Mouse (Mus musculus): ENCODE results near the gene Ifrd1. TPM values are rescaled to one million over a fixed set of nuclear protein-coding genes. Genes with fewer than 3 reads are reported as not detected.

The Ifrd1 gene
- 100 to 1,000 TPM in 1 of 2 experiments, 10 to 100 TPM in 1; 89.3 to 102 TPM for total RNA-seq (2021)
- long read RNA-seq, experiment 1, transcript Ifrd1-201 (12 exons, 3,378 nt): major isoform, 25 of 27 reads
- long read RNA-seq, experiment 1, partial matches to known transcripts: 0 of 27 reads
- long read RNA-seq, experiment 1, other reads (novel, unspliced or antisense): 2 of 27 reads
- long read RNA-seq, experiment 2, transcript Ifrd1-201 (12 exons, 3,378 nt): major isoform, 58 of 66 reads
- long read RNA-seq, experiment 2, partial matches to known transcripts: 2 of 66 reads
- long read RNA-seq, experiment 2, other reads (novel, unspliced or antisense): 5 of 66 reads

GRCm38 (mm10) chr12:40248454-40249180, at the start of gene Ifrd1:
TSS of gene Ifrd1 (minus strand) at chr12:40248504.
- DNase-seq (ENCODE audit: low spot score in 2 of 2): no peak
- H3K27ac ChIP-seq: no peak within 1 kb of the TSS
- no peak within 1 kb of the TSS for H3K4me3 ChIP-seq
- TF ChIP-seq CTCF (conservative IDR thresholded peaks at IDR 0.05): no peak

DNA sequence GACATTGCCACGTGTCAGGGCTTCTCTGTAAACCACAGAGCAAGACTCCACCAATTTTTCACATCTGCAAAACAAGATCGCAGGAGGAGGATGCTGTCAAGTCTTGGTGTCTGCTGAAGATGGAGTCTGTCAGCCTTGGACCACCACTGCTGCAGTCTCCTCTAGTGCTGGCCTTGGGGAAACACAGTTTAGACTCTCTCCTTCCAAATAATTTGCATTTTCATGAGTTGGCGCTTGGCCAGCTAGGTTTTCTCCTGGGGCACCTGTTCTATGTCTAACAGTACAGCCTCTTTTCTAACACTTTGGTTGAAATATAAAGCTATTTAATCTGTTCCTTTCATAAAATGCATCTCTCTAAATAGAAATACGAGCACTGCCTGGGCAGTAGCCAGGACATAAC, 38.2 kb upstream of the Ifrd1 start:
- DNase-seq (ENCODE audit: low spot score in 2 of 2): no peak
- TF ChIP-seq CTCF (conservative IDR thresholded peaks at IDR 0.05): no peak
- Histone ChIP-seq H3K4me3 (no peak overlapping the region), H3K27ac (no peak overlapping the region)

DNA sequence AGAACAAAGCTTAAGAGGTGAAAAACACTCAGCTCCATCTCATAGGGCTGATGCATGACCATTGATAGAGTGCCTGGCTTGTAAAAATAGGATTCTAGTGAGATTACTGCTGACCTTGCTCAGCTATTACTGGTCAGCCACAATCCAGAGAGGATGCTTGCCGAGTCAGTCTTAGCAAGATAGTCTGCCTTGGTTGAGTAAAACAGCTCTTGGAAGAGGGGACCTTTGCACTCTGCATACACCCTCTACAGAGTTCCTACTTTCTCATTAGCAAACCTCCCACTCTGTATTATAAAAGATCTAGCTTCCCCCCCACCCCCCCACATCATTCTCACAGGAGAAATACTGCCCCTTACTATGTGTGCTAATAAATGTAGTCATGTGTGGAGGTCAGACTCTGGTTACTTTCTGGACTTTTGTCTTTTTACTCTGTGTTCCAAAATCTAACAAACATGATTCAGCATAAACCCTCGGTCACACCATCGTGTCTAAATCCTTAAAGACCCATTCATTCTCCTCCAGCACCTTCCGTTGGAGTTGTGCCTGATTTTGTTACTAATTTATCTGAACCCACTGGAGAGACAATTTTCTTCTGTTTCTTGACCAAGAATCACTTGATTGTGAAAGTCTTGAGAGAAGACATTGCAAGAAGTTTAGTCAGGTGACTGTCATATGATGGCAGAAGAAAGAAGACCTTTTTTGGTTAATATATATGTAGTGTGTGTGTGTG, 32.5 kb upstream of the Ifrd1 start:
- no peak for DNase-seq (ENCODE audit: low spot score in 2 of 2)
- no peak overlapping the region for H3K4me3 ChIP-seq
- no peak for TF ChIP-seq CTCF (conservative IDR thresholded peaks at IDR 0.05)
- no peak overlapping the region for H3K27ac ChIP-seq

GRCm38 (mm10) chr12:40277581-40277980, 29.3 kb upstream of the Ifrd1 start:
- DNase-seq (ENCODE audit: low spot score in 2 of 2): no peak
- Histone ChIP-seq H3K27ac (no peak overlapping the region), H3K4me3 (no peak overlapping the region)
- no peak for TF ChIP-seq CTCF (conservative IDR thresholded peaks at IDR 0.05)

DNA sequence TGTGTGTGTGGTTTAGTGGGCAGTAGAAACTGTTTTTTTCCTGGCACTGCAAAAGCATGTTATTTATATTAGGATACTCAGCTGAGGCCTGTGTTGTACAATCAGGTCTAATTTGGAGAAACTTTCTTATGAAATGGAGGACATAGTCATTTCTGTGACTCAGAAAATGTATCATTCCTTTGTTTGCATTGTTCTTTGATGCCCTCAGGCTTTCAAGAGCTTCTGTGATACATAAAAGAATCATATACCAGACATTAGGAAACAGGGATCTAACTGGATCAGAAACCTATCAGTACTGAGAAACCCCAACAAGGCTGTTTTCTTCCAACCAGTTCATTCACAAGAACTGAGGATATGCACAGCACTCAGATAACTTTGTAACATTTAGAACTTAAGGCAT, 26.6 kb upstream of the Ifrd1 start:
- DNase-seq (ENCODE audit: low spot score in 2 of 2): no peak

GRCm38 (mm10) chr12:40273339-40273738, 25.0 kb upstream of the Ifrd1 start:
- DNase-seq (ENCODE audit: low spot score in 2 of 2): no peak
- no peak overlapping the region for H3K27ac ChIP-seq
- H3K4me3 ChIP-seq: no peak overlapping the region
- TF ChIP-seq CTCF (conservative IDR thresholded peaks at IDR 0.05): no peak

More for the DNA sequence above, 26.6 kb upstream of the Ifrd1 start:
- no peak for TF ChIP-seq CTCF (conservative IDR thresholded peaks at IDR 0.05)
- Histone ChIP-seq H3K27ac (no peak overlapping the region), H3K4me3 (no peak overlapping the region)

DNA sequence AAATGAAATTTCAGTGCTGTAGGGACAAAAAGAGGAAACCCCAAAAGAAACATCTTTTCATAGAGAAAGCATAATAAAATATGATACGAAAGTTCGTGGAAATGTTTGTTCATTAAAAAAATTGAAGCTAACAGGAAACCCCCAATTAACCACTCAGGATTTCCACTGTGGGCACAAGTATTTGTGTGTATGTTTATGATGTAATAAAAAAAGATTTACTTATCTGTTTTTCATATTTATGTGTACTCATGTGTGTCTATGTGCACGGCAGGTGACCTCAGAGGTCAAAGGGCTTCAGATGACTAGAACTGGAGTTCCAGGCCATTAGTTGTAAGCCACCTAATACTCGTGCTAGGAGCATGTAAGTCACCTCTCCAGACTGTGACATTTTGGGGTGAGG, 24.4 kb upstream of the Ifrd1 start:
- H3K4me3 ChIP-seq: no peak overlapping the region
- DNase-seq (ENCODE audit: low spot score in 2 of 2): no peak
- TF ChIP-seq CTCF (conservative IDR thresholded peaks at IDR 0.05): no peak

GRCm38 (mm10) chr12:40268313-40268712, 20.0 kb upstream of the Ifrd1 start:
- no peak overlapping the region for H3K4me3 ChIP-seq
- no peak overlapping the region for H3K27ac ChIP-seq
- TF ChIP-seq CTCF (conservative IDR thresholded peaks at IDR 0.05): no peak
- no peak for DNase-seq (ENCODE audit: low spot score in 2 of 2)

More for the DNA sequence above, 24.4 kb upstream of the Ifrd1 start:
- no peak overlapping the region for H3K27ac ChIP-seq

DNA sequence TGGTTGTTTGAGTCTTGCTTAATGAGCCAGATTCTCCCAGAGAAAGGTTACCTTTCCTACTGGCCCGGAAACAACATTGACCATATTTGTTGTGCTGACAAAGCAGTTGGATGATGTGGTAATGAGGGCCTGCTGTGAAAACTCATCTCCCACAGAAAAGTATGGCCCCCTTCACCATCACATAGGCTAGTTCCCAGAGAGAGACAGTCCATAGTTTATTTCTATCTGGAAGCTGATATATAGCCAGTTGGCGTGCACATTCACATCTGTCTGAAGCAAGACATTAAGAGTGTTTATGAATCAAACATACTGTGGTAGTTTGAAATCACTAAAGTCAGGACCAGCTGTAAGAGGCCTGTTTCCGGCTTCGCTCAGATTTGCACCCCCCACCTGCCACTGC, 15.4 kb upstream of the Ifrd1 start:
- H3K4me3 ChIP-seq: no peak overlapping the region
- TF ChIP-seq CTCF (conservative IDR thresholded peaks at IDR 0.05): no peak
- no peak for DNase-seq (ENCODE audit: low spot score in 2 of 2)
- peak overlapping the region; percentile 80 for H3K27ac ChIP-seq

DNA sequence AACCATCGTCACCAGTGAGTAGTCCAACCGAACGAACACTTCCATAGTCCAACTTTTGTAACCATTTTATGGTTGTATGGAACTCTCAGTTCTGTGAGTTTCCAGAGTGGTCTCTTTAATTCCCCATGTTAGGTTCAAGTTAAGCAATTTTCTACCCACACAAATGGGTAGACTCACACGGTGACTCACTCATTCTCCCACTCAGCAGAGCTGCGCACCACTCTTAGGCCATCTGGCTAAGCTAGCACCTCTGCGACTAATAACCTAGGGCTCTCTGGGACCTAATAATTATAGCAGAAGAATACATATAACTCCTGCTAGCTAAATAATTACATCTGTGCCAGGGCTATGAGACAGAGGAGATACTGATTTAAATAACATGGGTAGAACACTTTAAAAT, 14.7 kb upstream of the Ifrd1 start:
- no peak for TF ChIP-seq CTCF (conservative IDR thresholded peaks at IDR 0.05)
- Histone ChIP-seq H3K4me3 (no peak overlapping the region), H3K27ac (peak overlapping the region; percentile 80)
- DNase-seq (ENCODE audit: low spot score in 2 of 2): peak; percentile 55

- DNase-seq (ENCODE audit: low spot score in 2 of 2): no peak
- no peak overlapping the region for H3K4me3 ChIP-seq
- TF ChIP-seq CTCF (conservative IDR thresholded peaks at IDR 0.05): no peak
- 0 out of 2 replicates have a peak overlapping the region, but pooled peaks have one; percentile 14 for H3K27ac ChIP-seq
These were observed 10.2 kb upstream of the Ifrd1 start for GRCm38 (mm10) chr12:40258462-40259000.

DNA sequence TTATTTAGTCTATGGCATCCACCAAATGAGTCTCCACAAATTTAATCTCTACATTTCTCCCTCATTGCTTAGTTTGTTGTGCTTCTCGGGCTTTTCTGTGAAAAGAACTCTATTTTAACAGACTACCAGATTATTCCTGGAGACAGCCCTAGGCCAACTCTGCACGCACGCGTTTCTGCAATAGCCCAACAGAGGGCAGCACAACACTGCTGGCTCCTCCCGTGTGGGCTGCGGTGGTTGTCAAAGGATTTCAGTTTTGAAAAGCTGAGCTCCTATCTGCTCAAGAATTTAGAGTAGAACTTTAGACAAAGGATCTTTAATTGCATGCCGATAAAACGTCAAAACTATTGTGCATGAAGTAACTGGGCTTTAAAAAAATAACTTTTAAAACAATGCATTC, 8.9 kb upstream of the Ifrd1 start:
- TF ChIP-seq CTCF (conservative IDR thresholded peaks at IDR 0.05): peak; percentile 100
- DNase-seq (ENCODE audit: low spot score in 2 of 2): peak; percentile 85 to 91
- H3K27ac ChIP-seq: peak overlapping the region; percentile 53; the same call in 1 of the 2 replicates
- peak overlapping the region; percentile 35; the same call in 1 of the 2 replicates for H3K4me3 ChIP-seq

DNA sequence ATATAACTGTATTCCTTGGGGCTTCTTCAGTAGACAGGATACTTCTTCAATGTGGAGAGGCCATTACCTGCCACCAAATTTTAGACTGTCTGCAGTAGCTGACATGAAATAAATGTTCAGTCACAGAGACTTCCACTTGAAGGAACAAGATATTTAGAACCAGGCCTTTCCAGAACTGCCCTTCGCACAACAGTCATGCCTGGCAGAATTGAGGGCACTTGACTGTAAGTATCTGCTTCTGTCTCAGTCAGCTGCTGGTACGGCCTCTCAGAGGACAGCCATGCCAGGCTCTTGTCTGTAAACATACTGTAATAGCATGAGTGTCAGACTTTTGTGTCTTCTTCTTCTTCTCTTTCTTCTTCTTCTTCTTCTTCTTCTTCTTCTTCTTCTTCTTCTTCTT, 8.2 kb upstream of the Ifrd1 start:
- DNase-seq (ENCODE audit: low spot score in 2 of 2): no peak
- H3K27ac ChIP-seq: no peak overlapping the region
- no peak for TF ChIP-seq CTCF (conservative IDR thresholded peaks at IDR 0.05)
- no peak overlapping the region for H3K4me3 ChIP-seq

Data from layer of hippocampus, adult 2 months (tissue).